Mouse (Mus musculus): ENCODE measurements at regions not wholly inside any gene's neighbourhood (a gene's known extent, or its start where the extent isn't known, plus 50 kb on each side); places are given as distances from the start of the nearest gene placed in this dataset.

DNA sequence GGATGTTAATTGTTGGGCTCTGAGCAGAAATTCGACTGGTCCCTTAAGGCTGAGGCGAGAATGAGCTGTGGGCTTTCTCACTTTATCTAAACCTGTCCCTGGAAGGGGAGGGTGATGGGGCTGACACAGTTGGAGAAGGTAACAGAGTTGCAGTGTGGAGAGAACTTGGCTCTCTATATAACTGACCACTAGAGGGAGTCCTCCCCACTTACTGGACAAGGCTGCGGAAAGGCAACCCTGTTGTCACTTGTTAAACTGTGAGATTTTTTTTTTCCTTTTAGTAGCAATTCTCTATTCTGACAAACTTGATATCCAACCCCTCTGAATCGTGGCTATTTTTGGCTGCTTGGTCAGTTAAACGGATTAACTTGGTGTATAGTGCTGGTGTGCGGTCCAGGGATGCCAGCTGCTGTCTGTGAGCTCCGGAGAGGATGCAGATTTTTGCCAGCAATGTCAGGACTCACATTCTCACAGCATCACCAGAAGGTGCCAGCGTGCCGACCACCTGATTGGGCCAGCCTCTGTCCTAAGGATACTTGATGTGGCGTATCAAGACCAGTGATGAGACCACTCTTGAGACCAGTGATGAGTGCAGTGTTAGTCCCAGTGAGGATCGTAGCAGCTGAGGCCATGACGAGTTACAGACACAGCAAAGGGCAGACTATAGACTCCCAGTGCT, 85.8 kb upstream of the Fam174b start:
- Histone ChIP-seq H3K4me1 (replicated peaks) (0 out of 2 replicates have a peak, but pooled peaks cover 5% of the 10 kb centered on the region), H3K27me3 (ENCODE audit: insufficient read depth, poor library complexity, severe bottlenecking) (peaks cover 6% of the 10 kb centered on the region), H3K27ac (no peak overlapping the region), H3K36me3 (no peaks in the 10 kb centered on the region), H3K4me3 (no peak overlapping the region), H3K9me3 (no peaks in the 10 kb centered on the region)
- peak; percentile 24 for DNase-seq (ENCODE audit: low spot score)
- 40% methylated on average over 12 of the region's 12 CpGs for WGBS

DNA sequence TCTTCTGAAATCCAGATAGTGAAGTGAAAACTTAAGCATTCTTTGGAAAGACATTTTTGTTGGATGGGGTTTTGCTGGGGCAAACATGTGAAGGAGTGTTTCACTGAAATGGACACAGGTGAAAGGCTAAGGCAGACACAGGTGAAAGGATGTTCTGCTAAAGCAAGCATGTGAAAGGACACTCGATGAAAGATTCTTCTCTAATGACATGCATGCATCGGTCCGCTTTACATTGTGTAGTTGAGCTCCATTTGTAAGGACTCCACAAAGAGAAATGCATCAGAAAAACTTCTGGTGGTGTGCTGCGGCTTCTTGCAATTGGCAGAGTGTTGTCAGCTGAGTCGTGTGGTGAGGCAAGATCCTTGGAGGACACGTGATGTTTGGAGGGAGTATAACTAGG, 89.2 kb upstream of the Fam174b start:
- H3K36me3 ChIP-seq, result no peaks in the 10 kb centered on the region
- no peak for DNase-seq (ENCODE audit: low spot score)
- H3K27me3 ChIP-seq (ENCODE audit: insufficient read depth, poor library complexity, severe bottlenecking), result peaks cover 6% of the 10 kb centered on the region
- no peaks in the 10 kb centered on the region for H3K9me3 ChIP-seq
- 94% methylated on average over 6 of the region's 6 CpGs for WGBS
- H3K27ac ChIP-seq, result no peak overlapping the region
- no peak overlapping the region for H3K4me3 ChIP-seq
- 0 out of 2 replicates have a peak, but pooled peaks cover 5% of the 10 kb centered on the region for H3K4me1 ChIP-seq (replicated peaks)

DNA sequence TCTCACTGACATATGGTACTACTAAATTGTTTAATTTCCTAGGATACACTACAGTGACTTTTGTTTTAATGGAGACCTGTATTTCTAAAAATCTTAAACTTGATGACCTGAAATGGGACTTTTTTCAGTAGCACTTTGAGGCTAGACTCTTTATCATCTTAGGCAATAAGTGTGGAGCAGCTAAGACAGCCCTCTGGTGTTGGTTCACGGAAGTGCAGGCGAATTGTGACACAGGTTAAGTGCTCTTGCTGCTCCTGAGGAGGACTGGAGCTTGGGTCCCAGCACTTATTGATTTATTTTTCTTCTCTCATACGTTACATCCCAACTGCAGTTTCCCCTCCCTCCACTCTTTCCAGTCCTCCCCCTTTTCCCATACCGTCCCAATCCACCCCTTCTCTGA, 92.1 kb upstream of the Fam174b start:
- no peaks in the 10 kb centered on the region for H3K36me3 ChIP-seq
- no peaks in the 10 kb centered on the region for H3K27me3 ChIP-seq (ENCODE audit: insufficient read depth, poor library complexity, severe bottlenecking)
- no peaks in the 10 kb centered on the region for H3K9me3 ChIP-seq
- no peaks in the 10 kb centered on the region for H3K4me1 ChIP-seq (replicated peaks)
- 28% methylated on average over 4 of the region's 4 CpGs for WGBS
- DNase-seq (ENCODE audit: low spot score), result peak; percentile 82
- H3K4me3 ChIP-seq, result no peak overlapping the region
- no peak overlapping the region for H3K27ac ChIP-seq

DNA sequence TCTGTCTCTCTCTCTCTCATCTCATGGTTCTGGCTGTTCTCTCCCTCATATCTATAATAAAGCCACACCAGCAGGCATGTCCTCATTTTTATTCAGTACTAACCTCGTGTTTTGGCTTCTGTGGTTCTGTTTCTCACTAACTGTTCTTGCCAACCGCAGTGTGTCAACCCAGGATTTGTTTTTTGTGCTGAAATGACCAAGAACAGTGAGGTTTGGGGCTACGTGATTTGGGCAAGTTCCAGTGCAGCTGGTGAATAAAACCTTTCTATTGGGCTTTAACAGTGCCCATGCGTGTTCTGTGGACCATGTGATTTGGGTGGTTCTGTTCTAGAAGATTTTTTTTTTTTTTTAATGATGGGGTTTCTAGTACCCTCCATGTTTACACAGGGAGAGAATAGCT, 93.0 kb upstream of the Fam174b start:
- no peaks in the 10 kb centered on the region for H3K27me3 ChIP-seq (ENCODE audit: insufficient read depth, poor library complexity, severe bottlenecking)
- no peak for DNase-seq (ENCODE audit: low spot score)
- H3K4me1 ChIP-seq (replicated peaks), result no peaks in the 10 kb centered on the region
- H3K9me3 ChIP-seq, result no peaks in the 10 kb centered on the region
- H3K4me3 ChIP-seq, result no peak overlapping the region
- no peaks in the 10 kb centered on the region for H3K36me3 ChIP-seq
- no peak overlapping the region for H3K27ac ChIP-seq
- 85% methylated on average over 4 of the region's 4 CpGs for WGBS

DNA sequence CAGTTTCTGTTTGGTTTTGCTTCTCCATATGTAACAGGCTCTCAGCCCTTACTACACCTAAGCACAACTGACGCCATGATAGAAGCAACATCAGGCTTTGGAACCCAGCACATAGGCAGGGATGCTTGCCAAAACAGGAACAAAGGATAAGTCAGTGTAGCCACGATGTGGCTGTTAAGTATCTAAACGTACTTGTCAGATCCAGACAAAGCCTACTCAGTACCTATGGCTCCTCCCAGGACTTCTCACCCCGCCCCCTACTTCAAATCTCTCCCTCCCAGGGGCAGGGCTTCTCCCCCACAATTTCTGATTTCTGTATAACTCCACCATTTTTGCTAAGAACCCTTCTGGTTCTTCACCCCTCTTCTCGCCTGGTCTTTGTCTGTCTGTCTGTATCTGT, 93.4 kb upstream of the Fam174b start:
- Histone ChIP-seq H3K9me3 (no peaks in the 10 kb centered on the region), H3K4me3 (no peak overlapping the region), H3K27me3 (ENCODE audit: insufficient read depth, poor library complexity, severe bottlenecking) (no peaks in the 10 kb centered on the region), H3K36me3 (no peaks in the 10 kb centered on the region), H3K4me1 (replicated peaks) (no peaks in the 10 kb centered on the region), H3K27ac (no peak overlapping the region)
- no peak for DNase-seq (ENCODE audit: low spot score)
- 64% methylated on average over 5 of the region's 5 CpGs for WGBS

DNA sequence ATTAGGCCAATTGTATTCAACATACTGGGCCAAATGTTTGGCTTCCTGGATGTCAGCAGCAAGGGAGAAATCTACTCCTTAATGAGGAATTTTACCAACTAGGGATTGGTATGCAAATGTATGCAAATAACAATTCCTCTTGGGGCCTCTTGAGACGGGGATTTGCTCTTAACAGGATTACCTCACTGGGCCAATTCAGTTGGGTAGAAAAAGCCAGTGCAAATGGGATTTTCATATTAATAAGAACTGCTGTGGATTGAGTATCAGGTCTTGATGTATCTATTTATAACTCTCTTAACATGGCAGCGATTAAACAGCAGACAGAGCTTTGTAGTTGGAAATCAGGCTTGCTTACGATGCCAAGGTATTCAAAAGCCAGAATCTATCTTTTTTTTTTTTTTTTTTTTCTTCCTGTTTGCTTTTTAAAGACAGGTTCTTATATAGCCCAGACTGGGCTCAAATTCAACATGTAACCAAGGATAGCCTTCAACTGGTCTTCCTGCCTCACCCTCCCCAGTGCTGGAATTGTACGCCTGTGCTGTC, 95.7 kb upstream of the Fam174b start:
- Histone ChIP-seq H3K4me3 (no peak overlapping the region), H3K36me3 (no peaks in the 10 kb centered on the region), H3K9me3 (no peaks in the 10 kb centered on the region), H3K27ac (no peak overlapping the region), H3K27me3 (ENCODE audit: insufficient read depth, poor library complexity, severe bottlenecking) (peaks cover 19% of the 10 kb centered on the region), H3K4me1 (replicated peaks) (no peaks in the 10 kb centered on the region)
- WGBS, result 63% methylated on average over 4 of the region's 4 CpGs
- DNase-seq (ENCODE audit: low spot score), result no peak

DNA sequence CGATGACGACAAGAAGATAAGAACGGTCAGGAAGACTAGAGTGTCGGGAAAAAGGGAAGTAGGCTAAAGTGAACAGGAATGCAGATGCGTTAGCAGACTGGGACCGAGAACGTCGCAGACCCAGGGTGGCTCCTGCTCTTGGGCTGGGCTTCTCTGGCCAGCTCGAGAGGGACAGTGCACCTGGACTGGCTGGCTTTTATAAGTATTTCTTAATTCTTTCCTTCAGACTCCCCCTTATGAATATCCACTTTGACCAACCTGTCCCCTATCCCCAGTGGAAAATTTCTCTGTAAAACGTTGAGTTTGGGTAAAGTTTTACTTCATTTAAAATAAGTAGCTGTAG, 96.1 kb upstream of the Fam174b start:
- DNase-seq (ENCODE audit: low spot score), result no peak
- no peak overlapping the region for H3K4me3 ChIP-seq
- H3K27ac ChIP-seq, result no peak overlapping the region
- H3K36me3 ChIP-seq, result no peaks in the 10 kb centered on the region
- no peaks in the 10 kb centered on the region for H3K9me3 ChIP-seq
- WGBS, result 67% methylated on average over 10 of the region's 10 CpGs
- no peaks in the 10 kb centered on the region for H3K4me1 ChIP-seq (replicated peaks)
- peaks cover 23% of the 10 kb centered on the region for H3K27me3 ChIP-seq (ENCODE audit: insufficient read depth, poor library complexity, severe bottlenecking)

DNA sequence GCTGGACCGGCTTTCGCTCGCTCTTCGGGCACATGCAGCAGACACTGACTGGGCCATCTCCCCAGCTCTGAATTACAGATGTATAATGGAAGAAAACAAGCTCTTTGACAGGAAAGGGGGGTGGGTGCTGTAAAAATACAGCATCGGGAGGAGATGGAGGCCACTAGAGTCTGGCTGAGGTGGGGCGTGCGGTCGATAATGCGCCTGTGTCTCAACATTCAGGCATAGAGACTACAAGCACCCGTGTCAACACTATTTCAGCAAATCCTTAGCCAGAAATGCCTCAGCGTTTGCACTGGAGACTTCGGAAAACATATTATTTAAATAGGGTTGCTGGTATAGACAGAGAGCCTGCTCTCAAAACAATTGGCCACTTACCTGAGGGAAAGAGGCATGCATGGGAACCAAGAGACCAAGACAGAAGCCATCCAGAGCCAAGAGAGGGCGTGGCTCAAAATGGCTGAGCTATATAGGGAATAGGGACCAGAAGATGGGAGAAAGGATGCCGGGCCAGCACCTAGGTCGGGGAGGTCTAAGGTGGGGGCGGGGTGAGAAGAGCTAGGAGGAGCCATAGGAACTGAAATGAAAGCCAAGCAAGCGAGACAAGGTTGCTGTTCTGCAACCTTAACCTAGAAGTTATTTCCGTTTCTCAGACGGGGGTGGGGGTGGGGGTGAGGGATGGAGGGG, 96.7 kb upstream of the Fam174b start:
- no peak for DNase-seq (ENCODE audit: low spot score)
- H3K4me3 ChIP-seq, result no peak overlapping the region
- no peak overlapping the region for H3K27ac ChIP-seq
- H3K27me3 ChIP-seq (ENCODE audit: insufficient read depth, poor library complexity, severe bottlenecking), result peaks cover 25% of the 10 kb centered on the region
- H3K4me1 ChIP-seq (replicated peaks), result peaks cover under 1% of the 10 kb centered on the region; the same call in 1 of the 2 replicates
- no peaks in the 10 kb centered on the region for H3K9me3 ChIP-seq
- no peaks in the 10 kb centered on the region for H3K36me3 ChIP-seq
- WGBS, result 82% methylated on average over 19 of the region's 19 CpGs

DNA sequence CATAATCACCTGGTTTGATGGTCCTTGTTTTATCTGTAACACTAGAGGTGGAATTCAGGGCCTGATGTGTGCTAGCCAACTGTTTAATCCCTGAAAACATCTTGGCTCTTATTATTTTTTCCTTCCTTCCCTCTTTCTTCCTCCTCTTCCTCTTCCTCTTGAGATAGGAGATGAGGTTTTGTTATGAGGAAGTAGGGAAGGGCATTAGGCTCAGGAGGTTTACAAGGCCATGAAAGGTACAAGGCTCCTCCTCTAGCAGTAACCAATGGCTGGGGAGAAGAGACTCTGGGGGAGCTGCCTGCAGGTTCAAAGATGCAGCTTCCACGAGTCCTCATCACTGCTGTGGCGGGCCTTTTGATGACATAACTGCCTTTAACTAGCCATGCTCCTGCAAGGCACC, 98.6 kb upstream of the Chd2 start:
- H3K27me3 ChIP-seq (ENCODE audit: insufficient read depth, poor library complexity, severe bottlenecking), result peaks cover 40% of the 10 kb centered on the region
- no peak overlapping the region for H3K4me3 ChIP-seq
- no peak for DNase-seq (ENCODE audit: low spot score)
- WGBS, result 56% methylated on average over 2 of the region's 2 CpGs
- H3K9me3 ChIP-seq, result no peaks in the 10 kb centered on the region
- no peak overlapping the region for H3K27ac ChIP-seq
- H3K4me1 ChIP-seq (replicated peaks), result peaks cover 23% of the 10 kb centered on the region
- no peaks in the 10 kb centered on the region for H3K36me3 ChIP-seq

DNA sequence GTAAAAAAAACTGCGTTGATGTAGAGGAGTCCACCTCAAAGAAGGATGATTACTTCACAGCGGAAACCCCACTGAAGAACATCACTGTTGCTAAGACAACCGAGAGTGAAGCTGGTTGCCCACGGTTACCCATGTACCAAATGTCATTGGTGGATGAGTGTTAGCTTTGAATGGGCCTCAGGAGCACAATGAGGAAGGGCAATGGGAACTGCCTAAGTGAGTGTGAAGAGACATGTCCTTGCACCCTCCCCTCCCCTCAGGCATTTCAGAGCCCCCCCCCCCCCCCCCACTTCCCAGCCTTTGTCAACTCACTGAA, 96.1 kb upstream of the Chd2 start:
- Histone ChIP-seq H3K4me1 (replicated peaks) (peaks cover 23% of the 10 kb centered on the region), H3K36me3 (no peaks in the 10 kb centered on the region), H3K27ac (no peak overlapping the region), H3K4me3 (no peak overlapping the region), H3K27me3 (ENCODE audit: insufficient read depth, poor library complexity, severe bottlenecking) (peaks cover 63% of the 10 kb centered on the region), H3K9me3 (peaks cover under 1% of the 10 kb centered on the region; the same call in 1 of the 2 replicates)
- 31% methylated on average over 4 of the region's 4 CpGs for WGBS
- peak; percentile 67 for DNase-seq (ENCODE audit: low spot score)

DNA sequence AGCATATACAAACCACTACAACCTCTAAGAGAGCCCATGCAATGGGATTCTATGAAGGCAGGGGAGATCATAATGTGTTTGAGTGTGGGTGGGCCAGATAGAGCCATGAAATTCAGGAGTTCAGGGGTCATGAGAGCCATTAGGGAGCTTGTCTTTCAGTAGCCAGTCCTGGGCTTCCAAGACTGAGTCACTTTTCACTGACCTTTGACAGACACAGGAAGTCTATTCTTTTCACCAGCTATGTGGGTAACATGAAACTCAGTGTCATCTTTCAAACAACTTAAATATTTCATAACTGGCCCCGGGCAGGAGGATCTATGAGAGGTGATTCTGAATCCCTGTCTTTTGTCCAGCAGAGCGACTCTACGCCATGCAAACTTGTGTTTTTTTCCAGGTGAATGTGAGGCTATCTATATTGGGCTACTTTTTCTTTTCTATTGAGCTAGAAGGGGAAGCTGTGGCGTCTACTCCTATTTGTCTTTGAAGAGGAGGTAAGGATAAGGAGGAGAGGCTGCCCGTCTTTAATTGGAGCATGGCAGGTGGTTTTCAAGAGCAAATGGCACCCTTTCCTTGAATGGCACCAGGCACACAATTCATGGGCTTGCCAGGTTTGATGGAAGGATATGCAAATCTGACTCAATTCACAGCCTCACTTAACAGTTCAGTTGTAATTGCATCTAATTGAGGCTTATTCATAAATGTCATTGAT, 95.6 kb upstream of the Chd2 start:
- Histone ChIP-seq H3K36me3 (no peaks in the 10 kb centered on the region), H3K4me1 (replicated peaks) (peaks cover 23% of the 10 kb centered on the region), H3K27me3 (ENCODE audit: insufficient read depth, poor library complexity, severe bottlenecking) (peaks cover 68% of the 10 kb centered on the region), H3K27ac (no peak overlapping the region), H3K9me3 (peaks cover 5% of the 10 kb centered on the region; the same call in 1 of the 2 replicates), H3K4me3 (no peak overlapping the region)
- peak; percentile 30 for DNase-seq (ENCODE audit: low spot score)
- 51% methylated on average over 5 of the region's 5 CpGs for WGBS

DNA sequence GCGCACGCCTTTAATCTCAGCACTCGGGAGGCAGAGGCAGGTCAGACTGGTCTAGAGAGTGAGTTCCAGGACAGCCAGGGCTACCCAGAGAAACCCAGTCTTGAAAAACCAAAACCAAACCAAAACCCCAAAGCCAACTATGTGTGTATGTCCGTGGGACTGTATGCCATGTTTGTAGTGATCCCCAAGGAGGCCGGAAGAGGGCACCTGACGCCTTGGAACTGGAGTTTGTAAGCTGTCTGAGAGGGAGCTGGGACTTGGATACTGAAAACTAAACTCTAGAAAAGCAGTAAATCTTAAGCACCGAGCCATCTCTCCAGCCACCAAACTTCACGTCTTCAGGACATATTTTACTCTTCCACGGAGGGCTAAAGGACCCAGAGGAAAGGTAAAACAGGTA, 93.8 kb upstream of the Chd2 start:
- no peak for DNase-seq (ENCODE audit: low spot score)
- Histone ChIP-seq H3K36me3 (no peaks in the 10 kb centered on the region), H3K4me1 (replicated peaks) (peaks cover 29% of the 10 kb centered on the region), H3K27me3 (ENCODE audit: insufficient read depth, poor library complexity, severe bottlenecking) (peaks cover 59% of the 10 kb centered on the region), H3K27ac (no peak overlapping the region), H3K9me3 (peaks cover 6% of the 10 kb centered on the region; the same call in 1 of the 2 replicates), H3K4me3 (no peak overlapping the region)
- WGBS, result 95% methylated on average over 9 of the region's 9 CpGs

DNA sequence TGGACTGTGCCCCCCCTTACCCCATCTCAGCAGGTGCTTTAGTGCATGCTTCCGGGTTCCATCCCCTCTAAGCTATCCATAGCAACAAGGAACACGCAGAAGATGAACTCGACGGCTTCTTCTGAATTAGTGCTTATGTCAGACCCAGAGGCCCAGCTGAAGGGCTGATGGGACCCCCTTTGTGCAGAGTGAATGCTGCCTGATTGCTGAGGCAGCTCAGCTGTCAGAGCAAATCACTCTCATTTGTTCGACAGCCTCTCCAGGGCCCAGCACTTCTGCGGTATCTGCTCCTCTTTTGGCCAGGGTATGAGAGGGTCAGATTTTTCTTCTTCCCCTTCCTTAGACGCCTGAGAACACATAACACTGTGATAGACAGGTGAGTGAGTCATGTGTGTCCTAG, 89.2 kb upstream of the Chd2 start:
- H3K36me3 ChIP-seq, result no peaks in the 10 kb centered on the region
- peaks cover 6% of the 10 kb centered on the region; the same call in 1 of the 2 replicates for H3K9me3 ChIP-seq
- H3K4me3 ChIP-seq, result no peak overlapping the region
- peaks cover 10% of the 10 kb centered on the region for H3K4me1 ChIP-seq (replicated peaks)
- H3K27ac ChIP-seq, result no peak overlapping the region
- peak; percentile 56 for DNase-seq (ENCODE audit: low spot score)
- WGBS, result 34% methylated on average over 7 of the region's 7 CpGs
- H3K27me3 ChIP-seq (ENCODE audit: insufficient read depth, poor library complexity, severe bottlenecking), result peaks cover 50% of the 10 kb centered on the region
